Mouse (Mus musculus) lung, adult 2 months (tissue): Measurements from ENCODE around the gene Slf2. TPM values are rescaled to one million over a fixed set of nuclear protein-coding genes. Genes with fewer than 3 reads are reported as not detected.

Experiments
- DNase-seq: peaks from one replicate; pipeline ENCODE4 v3.0.0; 2022
- H3K4me1 ChIP-seq: fragments of 200-500 bp; 2 replicates; pipeline ENCODE4 v1.6.1; 2011; ENCODE audit warnings: low read length; ENCODE audit not compliant: control insufficient read depth, insufficient read depth
- H3K4me3 ChIP-seq: fragments of 200-500 bp; replicated peaks from 2 replicates; pipeline ENCODE3; 2011; ENCODE audit warnings: low read depth, mild to moderate bottlenecking, control low read depth, low read length; ENCODE audit errors: extremely low read depth
- CTCF ChIP-seq: fragments of 200-500 bp; IDR thresholded peaks from 2 replicates; pipeline ENCODE4 v1.5.1; 2011; ENCODE audit warnings: mild to moderate bottlenecking, low read length, control low read depth; ENCODE audit not compliant: insufficient read depth
- POLR2A ChIP-seq: fragments of 200-500 bp; IDR thresholded peaks from 2 replicates; pipeline ENCODE4 v1.6.1; 2011; ENCODE audit warnings: low read depth, mild to moderate bottlenecking, control low read depth, low read length, borderline replicate concordance; ENCODE audit errors: extremely low read depth
- WGBS: fragments of 180-500 bp; shearing (Covaris S2); methylation state at CpG from one replicate; pipeline ENCODE4 v1.1.7; 2018; 5-methylcytosine and 5-hydroxymethylcytosine counted together
- polyA plus RNA-seq: library from polyadenylated mRNA; depleted of rRNA; stranded (reverse); fragments of >200 nt; gene quantifications from 2 replicates; pipeline ENCODE4 v1.2.3, GENCODE M21; 2012

Gene Slf2
- polyA plus RNA-seq, 1 experiment, result 24.3 TPM

GRCm38 (mm10) chr19:45005444-45005843 is 74.5 kb downstream of the Slf2 start, which contains the start of gene Twnk:
Gene Twnk (plus strand): TSS chr19:45005663.
- H3K4me3 ChIP-seq, result peak within 1 kb of the TSS; percentile 96
- peaks cover 10% of the 10 kb centered on the region for H3K4me1 ChIP-seq
- 8% methylated on average over 16 of the region's 16 CpGs for WGBS
- no peak for TF ChIP-seq CTCF
- DNase-seq, result peak; percentile 54

- WGBS, result under 1% methylated on average over 82 of the region's 82 CpGs
- Histone ChIP-seq H3K4me3 (peak within 1 kb of the TSS; percentile 96), H3K4me1 (peaks cover 10% of the 10 kb centered on the region)
- peak; percentile 99 for DNase-seq
- no peak for TF ChIP-seq CTCF
- TF ChIP-seq POLR2A, result peak; percentile 56; the same call in 1 of the 2 replicates
Observed at GRCm38 (mm10) chr19:45005957-45006712, 75.2 kb downstream of the Slf2 start, which contains the start of gene Mrpl43. Gene Mrpl43 (minus strand): TSS chr19:45006442.

- Histone ChIP-seq H3K4me1 (peaks cover 10% of the 10 kb centered on the region), H3K4me3 (no peak overlapping the region)
- 17% methylated on average over 17 of the region's 17 CpGs for WGBS
- no peak for DNase-seq
- TF ChIP-seq CTCF, result no peak
- TF ChIP-seq POLR2A, result no peak
Observed at GRCm38 (mm10) chr19:45007021-45007420, 76.1 kb downstream of the Slf2 start.

GRCm38 (mm10) chr19:45007425-45008191 is 76.7 kb downstream of the Slf2 start:
- Histone ChIP-seq H3K4me3 (no peak overlapping the region), H3K4me1 (peaks cover 10% of the 10 kb centered on the region)
- no peak for DNase-seq
- WGBS, result 73% methylated on average over 20 of the region's 20 CpGs
- TF ChIP-seq POLR2A (no peak), CTCF (no peak)

- no peak overlapping the region for H3K4me3 ChIP-seq
- WGBS, result 84% methylated on average over 4 of the region's 4 CpGs
- TF ChIP-seq CTCF, result no peak
- TF ChIP-seq POLR2A, result no peak
- peaks cover 5% of the 10 kb centered on the region for H3K4me1 ChIP-seq
- DNase-seq, result no peak
Observed at GRCm38 (mm10) chr19:45010646-45011045, 79.7 kb downstream of the Slf2 start.

GRCm38 (mm10) chr19:45012219-45012618 is 81.3 kb downstream of the Slf2 start:
- Histone ChIP-seq H3K4me3 (no peak overlapping the region), H3K4me1 (peaks cover under 1% of the 10 kb centered on the region)
- WGBS, result 85% methylated on average over 8 of the region's 8 CpGs
- DNase-seq, result no peak
- TF ChIP-seq POLR2A (no peak), CTCF (no peak)

- no peak overlapping the region for H3K4me3 ChIP-seq
- no peak for TF ChIP-seq POLR2A
- TF ChIP-seq CTCF, result no peak
- H3K4me1 ChIP-seq, result no peaks in the 10 kb centered on the region; the same call in 1 of the 2 replicates
- WGBS, result 37% methylated on average over 6 of the region's 6 CpGs
- DNase-seq, result peak; percentile 45
Observed at GRCm38 (mm10) chr19:45012636-45013035, 81.7 kb downstream of the Slf2 start.

- no peak for TF ChIP-seq CTCF
- 67% methylated on average over 6 of the region's 6 CpGs for WGBS
- DNase-seq, result no peak
- Histone ChIP-seq H3K4me1 (peaks cover 2% of the 10 kb centered on the region), H3K4me3 (no peak overlapping the region)
Observed at GRCm38 (mm10) chr19:45013581-45014225, 82.8 kb downstream of the Slf2 start.

- no peak for TF ChIP-seq POLR2A
- no peak for TF ChIP-seq CTCF
- 15% methylated on average over 10 of the region's 10 CpGs for WGBS
- H3K4me1 ChIP-seq, result peaks cover 7% of the 10 kb centered on the region
- peak within 1 kb of the TSS; percentile 68 for H3K4me3 ChIP-seq
- peak; percentile 59 for DNase-seq
Observed at GRCm38 (mm10) chr19:45014335-45014971, 83.5 kb downstream of the Slf2 start, which contains the start of gene Lzts2. Gene Lzts2 (plus strand): TSS chr19:45014414.
